Mouse (Mus musculus) ZHBTc4 (cell line): Measurements from ENCODE around the gene Nlk.
"Not testable (repeated sequence)": the region's sequence is repeated elsewhere in the genome, so short reads cannot be mapped to it uniquely, and the experiment has no call there.

Source experiments
- DNase-seq: peaks from one replicate; pipeline ENCODE4 v3.0.0-alpha.2; 2011; ENCODE audit warnings: low read depth, low spot score

Gene Nlk

DNA sequence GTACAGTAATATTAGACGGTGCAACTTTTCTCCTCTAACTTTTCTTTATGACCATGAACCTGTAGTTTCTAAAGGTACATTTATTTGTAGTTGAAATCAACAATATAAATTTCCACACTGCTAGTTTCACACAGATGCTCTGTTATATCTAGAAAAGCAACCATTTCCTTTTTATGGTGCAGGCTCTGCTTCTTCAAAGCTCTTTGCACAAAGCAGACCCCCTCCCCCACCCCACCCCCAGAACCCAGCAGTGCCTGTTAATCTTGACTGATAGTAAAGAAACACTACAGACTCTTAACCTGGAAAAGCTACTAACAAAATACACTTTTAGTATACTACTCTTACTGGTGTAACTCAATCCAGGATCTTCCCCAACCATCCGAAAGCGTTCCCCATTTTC lies 6.6 kb downstream of the Nlk start:
- DNase-seq, result no peak

- no peak for DNase-seq
These were observed 16.1 kb downstream of the Nlk start for GRCm38 (mm10) chr11:78681058-78681457.

- no peak for DNase-seq
These were observed 18.4 kb downstream of the Nlk start for GRCm38 (mm10) chr11:78678761-78679160.

GRCm38 (mm10) chr11:78668647-78669046 lies 28.5 kb downstream of the Nlk start:
- peak; percentile 95 for DNase-seq

GRCm38 (mm10) chr11:78664853-78665252 lies 32.3 kb downstream of the Nlk start:
- no peak for DNase-seq

DNA sequence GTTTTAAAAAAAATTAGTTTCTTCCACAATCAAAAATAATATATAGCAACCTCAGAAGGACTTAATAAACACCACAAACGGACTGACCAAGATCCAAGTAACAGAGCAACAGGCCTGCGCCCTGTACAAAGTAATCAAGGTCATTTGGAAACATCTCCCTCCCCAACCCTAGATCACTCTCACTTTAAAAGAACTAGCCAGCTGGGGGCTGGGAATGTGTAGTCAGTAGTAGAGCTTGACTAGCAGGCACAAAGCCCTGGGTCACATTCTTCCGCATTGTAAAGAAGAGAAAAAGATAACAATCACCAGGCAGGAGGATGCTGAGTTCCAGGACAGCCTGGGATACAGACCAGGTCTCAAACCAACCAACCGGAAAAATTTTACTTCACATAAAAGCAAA lies 33.3 kb downstream of the Nlk start:
- peak; percentile 75 for DNase-seq

GRCm38 (mm10) chr11:78649143-78649542 lies 48.0 kb downstream of the Nlk start:
- DNase-seq, result no peak

GRCm38 (mm10) chr11:78648405-78648804 lies 48.8 kb downstream of the Nlk start:
- not testable (repeated sequence) for DNase-seq

DNA sequence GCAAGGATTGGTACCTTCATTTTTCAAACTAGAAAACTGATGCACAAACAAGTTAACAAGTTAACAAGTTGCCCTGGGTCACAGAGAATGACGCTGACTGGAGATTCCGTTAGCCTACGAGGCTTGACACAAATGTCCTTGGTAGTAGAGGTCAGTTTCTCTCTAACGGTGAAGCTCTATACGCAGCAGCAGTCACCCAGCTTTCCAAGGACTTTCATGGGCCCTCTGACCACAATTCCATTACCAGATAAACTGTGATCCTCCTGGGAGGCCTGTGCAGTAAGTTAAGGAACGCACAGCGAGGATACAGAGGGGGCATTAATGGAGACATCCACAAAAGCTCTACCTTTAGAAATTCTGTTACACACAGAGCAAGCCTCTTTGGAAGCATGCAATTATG lies 53.4 kb downstream of the Nlk start:
- DNase-seq, result no peak

- no peak for DNase-seq
These were observed 55.0 kb downstream of the Nlk start for GRCm38 (mm10) chr11:78642151-78642550.

DNA sequence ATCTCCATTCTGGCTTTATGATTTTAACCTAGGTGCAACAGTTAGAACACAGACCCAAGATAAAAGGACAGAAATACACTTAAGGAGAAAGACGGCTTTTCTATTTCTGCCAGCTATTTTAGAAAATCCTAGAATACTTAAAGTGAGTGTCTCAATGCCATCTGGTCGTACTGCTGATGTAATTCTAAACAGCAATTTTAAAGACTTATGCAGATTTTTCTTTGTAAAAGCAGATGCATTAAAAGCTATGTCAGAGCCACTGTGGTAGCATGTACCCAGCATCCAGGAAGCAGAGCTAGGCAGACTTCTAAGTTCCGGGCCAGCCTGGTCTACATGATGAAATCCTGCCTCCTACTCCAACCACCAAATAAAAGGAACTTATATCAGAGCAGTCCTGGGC lies 56.1 kb downstream of the Nlk start:
- DNase-seq, result no peak

DNA sequence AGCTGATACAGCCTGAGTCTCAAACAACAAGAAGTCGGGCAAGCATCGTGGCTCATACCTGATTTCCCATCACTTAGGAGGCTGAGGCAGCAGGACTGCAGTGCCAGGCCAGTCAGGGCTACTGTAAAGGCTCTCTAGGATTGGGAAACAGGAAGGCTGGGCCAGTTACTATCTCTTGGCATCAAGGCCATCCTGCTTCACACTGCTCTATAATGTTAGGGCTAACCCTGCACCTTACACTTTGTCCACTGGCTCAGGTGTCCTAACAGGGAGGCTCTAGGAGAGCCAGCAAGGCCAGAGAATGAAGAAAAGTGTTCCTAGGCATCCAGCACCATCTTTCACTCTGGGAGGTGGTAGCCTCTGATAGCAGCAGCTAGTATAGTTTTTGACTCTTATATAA lies 64.4 kb downstream of the Nlk start:
- no peak for DNase-seq

DNA sequence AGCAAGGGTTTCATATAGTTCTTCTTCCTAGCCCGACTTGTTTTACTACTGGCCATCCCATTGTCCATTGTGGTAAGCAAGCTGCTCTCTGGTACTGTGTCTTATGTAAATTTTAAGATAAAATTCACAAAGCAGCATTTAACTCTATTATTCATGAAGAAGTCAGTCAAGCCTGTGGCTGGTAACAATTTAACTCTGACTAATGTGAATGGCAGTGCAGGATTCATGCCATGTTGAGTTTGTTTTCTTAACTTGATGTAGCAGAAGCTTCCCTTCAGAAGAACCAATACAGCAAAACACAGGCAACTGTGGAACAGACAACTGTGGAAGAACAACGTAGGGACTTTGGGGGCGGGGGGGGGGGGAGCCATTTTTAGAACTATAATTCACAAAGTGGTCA lies 68.3 kb downstream of the Nlk start:
- DNase-seq, result no peak

GRCm38 (mm10) chr11:78624377-78624776 lies 72.8 kb downstream of the Nlk start:
- DNase-seq, result peak; percentile 6

DNA sequence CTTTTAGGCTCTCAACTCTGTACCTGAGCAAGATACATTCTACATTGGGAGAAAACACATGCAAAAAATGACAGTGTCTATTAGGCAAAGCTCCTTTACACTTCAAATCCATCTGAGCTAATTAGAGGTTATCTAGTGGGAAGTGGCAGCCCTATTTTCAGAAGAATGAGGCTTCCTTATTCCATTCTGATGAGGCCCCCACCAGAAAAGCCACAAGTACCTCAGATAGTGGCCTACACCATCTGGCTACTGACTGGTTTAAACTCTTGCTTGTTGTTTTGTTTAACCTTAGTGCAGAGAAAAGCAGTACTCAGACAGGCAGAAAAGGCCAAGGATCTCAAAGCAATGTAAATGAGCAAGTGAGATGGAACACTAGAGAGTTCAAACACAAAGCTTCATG lies 75.2 kb downstream of the Nlk start:
- DNase-seq, result no peak

DNA sequence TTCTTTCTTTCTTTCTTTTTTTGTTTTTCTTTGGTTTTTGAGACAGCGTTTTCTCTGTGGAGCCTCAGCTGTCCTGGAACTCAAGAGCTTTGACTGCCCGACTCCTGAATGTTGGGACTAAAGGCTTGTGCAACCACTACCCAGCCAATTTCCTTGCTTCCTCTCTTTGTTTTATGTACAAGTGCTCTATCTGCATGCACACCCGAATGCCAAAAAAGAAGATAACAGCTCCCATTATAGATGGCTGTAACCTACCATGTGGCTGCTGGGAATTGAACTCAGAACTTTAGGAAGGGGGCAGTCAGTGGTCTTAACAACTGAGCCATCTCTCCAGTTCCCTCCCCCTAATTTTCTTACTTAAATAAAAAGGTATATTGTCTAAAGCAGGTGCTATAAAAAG lies 77.0 kb downstream of the Nlk start:
- no peak for DNase-seq

GRCm38 (mm10) chr11:78611273-78611672 lies 85.9 kb downstream of the Nlk start:
- no peak for DNase-seq

DNA sequence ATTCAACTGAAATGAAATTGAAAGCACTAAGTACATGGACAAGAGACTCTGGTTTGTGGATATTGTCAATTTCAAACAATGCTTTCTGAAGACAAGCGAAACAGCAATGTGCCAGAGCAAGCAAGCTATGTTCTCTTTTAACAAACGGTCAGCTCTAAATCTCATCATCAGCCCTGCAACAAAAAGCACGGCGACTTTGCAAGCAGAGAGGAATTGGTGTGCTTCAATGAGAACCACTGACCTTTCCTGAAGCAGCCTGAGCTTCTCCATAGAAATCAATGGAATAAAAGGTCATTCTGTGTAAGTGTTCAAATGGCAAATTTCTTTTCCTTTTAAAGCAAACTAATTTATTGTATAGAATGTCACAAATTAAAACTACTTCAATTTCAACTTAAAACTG lies 87.5 kb downstream of the Nlk start:
- DNase-seq, result no peak

GRCm38 (mm10) chr11:78604826-78605225 lies 92.3 kb downstream of the Nlk start:
- DNase-seq, result no peak

GRCm38 (mm10) chr11:78602781-78603180 lies 94.4 kb downstream of the Nlk start:
- DNase-seq, result no peak

- no peak for DNase-seq
These were observed 96.1 kb downstream of the Nlk start for GRCm38 (mm10) chr11:78600926-78601590.

DNA sequence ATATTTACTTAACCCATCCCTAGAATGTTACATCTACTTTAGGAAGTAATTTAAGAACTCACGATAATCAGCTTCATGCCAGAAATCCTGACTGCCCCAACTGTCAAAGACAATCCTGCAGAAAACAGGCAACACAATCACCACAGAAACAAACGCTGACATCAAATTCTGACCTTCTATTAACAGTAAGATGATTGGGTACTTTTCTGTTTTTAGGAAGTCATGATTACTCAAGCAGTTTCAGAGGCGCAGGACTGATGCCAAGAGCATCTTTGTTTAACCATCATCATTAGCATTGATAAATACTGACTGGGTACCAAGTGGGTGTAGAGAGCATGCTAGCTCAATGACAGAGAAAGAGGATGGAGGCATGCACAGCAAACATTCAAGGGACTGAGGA lies 96.7 kb downstream of the Nlk start:
- DNase-seq, result no peak

- no peak for DNase-seq
These were observed 97.1 kb downstream of the Nlk start for GRCm38 (mm10) chr11:78600051-78600450.

DNA sequence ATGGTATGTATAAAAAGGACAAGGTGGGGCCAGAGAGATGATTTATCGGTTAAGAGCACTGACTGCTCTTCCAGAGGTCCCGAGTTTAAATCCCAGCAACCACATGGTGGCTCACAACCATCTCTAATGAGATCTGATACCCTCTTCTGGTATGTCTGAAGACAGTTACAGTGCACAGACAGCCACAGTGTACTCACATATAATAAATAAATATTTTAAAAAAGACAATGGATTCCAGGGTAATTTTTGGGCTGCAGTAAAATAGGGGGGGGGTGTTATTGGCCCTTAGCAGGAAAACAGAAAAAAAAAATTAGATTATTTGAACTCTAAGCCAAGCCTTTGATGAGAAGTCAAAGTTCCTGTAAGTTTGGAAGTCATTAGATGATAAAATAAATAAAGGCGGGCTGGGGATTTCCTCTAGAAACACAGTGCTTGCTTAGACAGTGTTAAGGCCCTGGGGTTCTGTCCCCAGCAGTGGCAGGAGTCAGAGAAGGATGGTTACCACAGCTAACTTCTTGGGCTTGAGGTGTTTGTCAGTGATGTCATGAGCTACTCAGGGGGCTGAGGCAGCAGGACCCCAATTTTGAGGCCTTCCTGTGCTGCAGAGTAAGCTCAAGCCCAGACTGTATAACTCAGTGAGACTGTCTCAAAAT lies 98.3 kb downstream of the Nlk start:
- DNase-seq, result no peak
